Mouse (Mus musculus): ENCODE results near the gene Ippk.

DNA sequence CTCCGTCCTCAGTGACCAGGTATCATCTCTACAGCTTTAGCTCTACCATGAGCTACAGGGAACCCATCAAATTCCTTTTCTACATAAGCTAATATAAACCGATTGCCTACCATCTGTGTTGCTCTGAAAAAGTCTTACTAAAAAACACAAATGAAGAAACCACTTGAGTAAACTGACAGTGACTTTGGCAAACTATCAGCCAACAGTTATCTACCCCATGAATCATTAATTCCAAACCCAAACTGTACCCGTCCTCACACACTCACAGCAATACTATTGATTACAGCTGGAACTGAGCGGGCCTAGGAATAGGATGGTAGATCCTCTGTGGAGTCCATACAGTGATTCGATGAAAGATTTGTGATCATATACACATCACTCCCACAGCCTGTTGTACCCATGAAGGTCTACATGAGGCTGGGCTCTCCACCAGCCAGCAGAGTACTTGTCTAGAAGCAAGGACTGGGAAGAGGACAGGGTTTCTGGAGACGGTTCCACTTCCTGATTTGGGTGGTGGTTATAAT is 57.9 kb downstream of the Ippk start:
- TF ChIP-seq TAL1 (IDR thresholded peaks at IDR 0.05; ENCODE audit: low read length), result no peak
- no peak for TF ChIP-seq GATA1 (IDR thresholded peaks at IDR 0.05; ENCODE audit: low read length)

Measured in erythroblast, embryonic 14.5 days (primary cell).